Mouse (Mus musculus) right cerebral cortex, postnatal 14 days (tissue): Measurements from ENCODE around the gene Calml4.
A peak's percentile ranks its signal among the peaks of the same experiment; 100 is the strongest.
"Not testable (repeated sequence)": the region's sequence is repeated elsewhere in the genome, so short reads cannot be mapped to it uniquely, and the experiment has no call there.

ENCODE experiments used
- DNase-seq: peaks from one replicate; pipeline ENCODE4 v3.0.0; 2022

The Calml4 gene

GRCm38 (mm10) chr9:62857719-62858261, at the start of gene Calml4:
Calml4 (plus strand) TSS chr9:62858080.
- DNase-seq: peak; percentile 30

- no peak for DNase-seq
These were observed 47.8 kb upstream of the Calml4 start for GRCm38 (mm10) chr9:62810095-62810494.

GRCm38 (mm10) chr9:62810543-62811515, 47.1 kb upstream of the Calml4 start:
- DNase-seq: peak; percentile 62

- peak; percentile 82 for DNase-seq
These were observed 46.3 kb upstream of the Calml4 start, which contains the start of gene Fem1b for GRCm38 (mm10) chr9:62811516-62812121. Fem1b (minus strand) TSS chr9:62811934.

- no peak for DNase-seq
These were observed 45.4 kb upstream of the Calml4 start for GRCm38 (mm10) chr9:62812216-62813049.

GRCm38 (mm10) chr9:62814751-62815150, 43.1 kb upstream of the Calml4 start:
- DNase-seq: no peak

GRCm38 (mm10) chr9:62816323-62817098, 41.4 kb upstream of the Calml4 start:
- no peak for DNase-seq

- DNase-seq: peak; percentile 45
These were observed 40.7 kb upstream of the Calml4 start for GRCm38 (mm10) chr9:62817099-62817571.

GRCm38 (mm10) chr9:62817828-62818614, 39.9 kb upstream of the Calml4 start:
- no peak for DNase-seq

GRCm38 (mm10) chr9:62819494-62819893, 38.4 kb upstream of the Calml4 start:
- DNase-seq: no peak

- DNase-seq: not testable (repeated sequence)
These were observed 38.0 kb upstream of the Calml4 start for GRCm38 (mm10) chr9:62819910-62820309.

GRCm38 (mm10) chr9:62820829-62821228, 37.1 kb upstream of the Calml4 start:
- no peak for DNase-seq

GRCm38 (mm10) chr9:62821811-62822210, 36.1 kb upstream of the Calml4 start:
- no peak for DNase-seq

GRCm38 (mm10) chr9:62825791-62826393, 32.0 kb upstream of the Calml4 start:
- DNase-seq: no peak

- DNase-seq: no peak
These were observed 31.4 kb upstream of the Calml4 start for GRCm38 (mm10) chr9:62826456-62826855.

- no peak for DNase-seq
These were observed 29.8 kb upstream of the Calml4 start for GRCm38 (mm10) chr9:62827939-62828652.

GRCm38 (mm10) chr9:62828662-62829086, 29.2 kb upstream of the Calml4 start:
- peak; percentile 94 for DNase-seq

GRCm38 (mm10) chr9:62829877-62830276, 28.0 kb upstream of the Calml4 start:
- DNase-seq: no peak

GRCm38 (mm10) chr9:62834906-62835305, 23.0 kb upstream of the Calml4 start:
- no peak for DNase-seq
